In the genomic region with DNA sequence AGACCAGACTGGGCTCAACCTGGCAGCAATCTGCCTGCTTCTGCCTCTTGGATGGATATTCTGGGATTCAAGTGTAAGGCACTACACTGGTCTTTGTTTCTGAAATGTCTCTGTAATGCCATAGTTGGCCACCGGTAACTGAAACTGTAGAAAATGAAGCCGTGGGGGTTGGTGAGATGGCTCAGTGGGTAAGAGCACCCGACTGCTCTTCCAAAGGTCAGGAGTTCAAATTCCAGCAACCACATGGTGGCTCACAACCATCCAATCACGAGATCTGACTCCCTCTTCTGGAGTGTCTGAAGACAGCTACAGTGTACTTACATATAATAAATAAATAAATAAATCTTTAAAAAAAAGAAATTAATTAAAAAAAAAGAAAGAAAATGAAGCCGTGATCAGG, we compare ENCODE assay signal across 22 mouse cellular contexts. TPM values are rescaled to one million over a fixed set of nuclear protein-coding genes. Genes with fewer than 3 reads are reported as not detected.
A peak's percentile ranks its signal among the peaks of the same experiment; 100 is the strongest.
DNase-seq lines count a peak whose midpoint lies in the region; ATAC-seq and TF ChIP-seq lines count a peak whose summit lies in the region.
"Not testable (repeated sequence)": the region's sequence is repeated elsewhere in the genome, so short reads cannot be mapped to it uniquely, and the experiment has no call there.
"Had no signal": no experiment of that assay in that cellular context is flagged by ENCODE, and none has a peak within 500 bp of the region (broad histone marks: within the 10 kb centered on the region; RNA-seq: fewer than 3 reads in every experiment).

No protein-coding gene starts in this region.

- DNase-seq in 416B (ENCODE audit: low read depth) (peak; percentile 15), NIH3T3 (ENCODE audit: low read depth) (peak; percentile 17)
- peak; percentile 37 for DNase-seq in kidney, adult 18-20 months
- DNase-seq in kidney, adult 9 months = peak; percentile 65
- DNase-seq in kidney, postnatal 25 days = peak; percentile 43 to 62
- DNase-seq in liver, adult 2 months (ENCODE audit: extremely low read depth, low read depth, low spot score) = peak; percentile 45

- 55% methylated on average over 4 of the region's 5 CpGs for WGBS in intestine, embryonic 16.5 days
- WGBS in liver, adult 2 months = 17% methylated on average over 5 of the region's 5 CpGs

- not testable (repeated sequence) for H3K9me3 ChIP-seq in intestine, embryonic 16.5 days (ENCODE audit: control insufficient read depth, low read length)

- not testable (repeated sequence) for H3K79me2 ChIP-seq in liver, adult 2 months (ENCODE audit: control insufficient read depth, insufficient read depth, low read length)

- ATAC-seq in intestine, embryonic 16.5 days = peak; percentile 58

- not testable (repeated sequence) for H3K4me2 ChIP-seq in intestine, embryonic 16.5 days (ENCODE audit: low read depth, low read length)

- not testable (repeated sequence) for TF ChIP-seq POLR2A in liver, adult 2 months (IDR thresholded peaks at IDR 0.05; ENCODE audit: extremely low read depth, insufficient read depth, low read length)

- not testable (repeated sequence) for H3K36me3 ChIP-seq in intestine, embryonic 16.5 days (ENCODE audit: control insufficient read depth, insufficient read depth, low read length); liver, adult 2 months (ENCODE audit: control insufficient read depth, insufficient read depth, low read length)

- TF ChIP-seq CTCF in liver, adult 2 months (IDR thresholded peaks at IDR 0.05; ENCODE audit: low read depth, low read length) = not testable (repeated sequence)

- not testable (repeated sequence) for H3K4me1 ChIP-seq in intestine, embryonic 16.5 days (ENCODE audit: control insufficient read depth, insufficient read depth, low read length); liver, adult 2 months (ENCODE audit: control insufficient read depth, insufficient read depth, low read length)

- not testable (repeated sequence) for H3K4me3 ChIP-seq in intestine, embryonic 16.5 days (ENCODE audit: low read length); liver, adult 2 months (ENCODE audit: insufficient read depth, low read depth, low read length)

- H3K27me3 ChIP-seq in intestine, embryonic 16.5 days (replicated peaks; ENCODE audit: control insufficient read depth, insufficient read depth, low read length); liver, adult 2 months (ENCODE audit: control insufficient read depth, insufficient read depth, low read length): not testable (repeated sequence)

- not testable (repeated sequence) for H3K9ac ChIP-seq in intestine, embryonic 16.5 days (ENCODE audit: low read depth, low read length); liver, adult 2 months (ENCODE audit: low read depth, low read length)

- H3K27ac ChIP-seq in intestine, embryonic 16.5 days (ENCODE audit: low read length); liver, adult 2 months (replicated peaks; ENCODE audit: insufficient read depth, low read depth, low read length): not testable (repeated sequence)

RNA-seq across cellular contexts. Expression of a gene that starts 6.3 kb away (rescaled TPM):
- polyA plus RNA-seq in intestine, embryonic 16.5 days (2015; fragmentation: Nextera tagmentation; extraction: Ambion mirVana) = 55.3 and 59.9 TPM in 2 replicates
- total RNA-seq in liver, adult 2 months (2014; rRNA removed) = 1.7 and 2.5 TPM in 2 replicates
- polyA plus RNA-seq in liver, adult 2 months (2012; rRNA removed) = 6.9 and 7.4 TPM in 2 replicates
- total RNA-seq: common myeloid progenitor, adult 5-6 weeks; forebrain, postnatal 0 days; G1E; gastrocnemius, adult 2 months; gastrocnemius, postnatal 14 days; gastrocnemius, postnatal 4 days; heart, adult 8-10 months; heart, postnatal 25 days; hematopoietic stem cell, adult 5-6 weeks had no signal
- polyA plus RNA-seq: cerebellum, adult 2 months; G1E had no signal

RNA-seq across cellular contexts. Expression of a gene that starts 14.2 kb away (rescaled TPM):
- 0.70 and 0.81 TPM in 2 replicates for polyA plus RNA-seq in intestine, embryonic 16.5 days (2015; fragmentation: Nextera tagmentation; extraction: Ambion mirVana)
- total RNA-seq in liver, adult 2 months (2014; rRNA removed) = not detected in 2 replicates
- polyA plus RNA-seq in liver, adult 2 months (2012; rRNA removed) = 0.05 and 0.10 TPM in 2 replicates
- total RNA-seq: common myeloid progenitor, adult 5-6 weeks; hematopoietic stem cell, adult 5-6 weeks had no signal
- polyA plus RNA-seq: G1E had no signal

RNA-seq across cellular contexts. Expression of a gene that starts 32.6 kb away (rescaled TPM):
- 0.66 and 0.73 TPM in 2 replicates for polyA plus RNA-seq in intestine, embryonic 16.5 days (2015; fragmentation: Nextera tagmentation; extraction: Ambion mirVana)
- total RNA-seq in liver, adult 2 months (2014; rRNA removed) = 0.07 and 0.09 TPM in 2 replicates
- polyA plus RNA-seq in liver, adult 2 months (2012; rRNA removed) = 0.06 and 0.16 TPM in 2 replicates
- total RNA-seq: common myeloid progenitor, adult 5-6 weeks; G1E; hematopoietic stem cell, adult 5-6 weeks had no signal
- polyA plus RNA-seq: G1E had no signal

RNA-seq across cellular contexts. Expression of a gene that starts 33.3 kb away (rescaled TPM):
- 214 and 228 TPM in 2 replicates for polyA plus RNA-seq in intestine, embryonic 16.5 days (2015; fragmentation: Nextera tagmentation; extraction: Ambion mirVana)
- 48.1 and 50.6 TPM in 2 replicates for total RNA-seq in liver, adult 2 months (2014; rRNA removed)
- 44.3 and 48.7 TPM in 2 replicates for polyA plus RNA-seq in liver, adult 2 months (2012; rRNA removed)

RNA-seq across cellular contexts. Expression of a gene that starts 40.7 kb away (rescaled TPM):
- polyA plus RNA-seq in intestine, embryonic 16.5 days (2015; fragmentation: Nextera tagmentation; extraction: Ambion mirVana) = 9.2 and 10.3 TPM in 2 replicates
- total RNA-seq in liver, adult 2 months (2014; rRNA removed) = 25.7 and 52.4 TPM in 2 replicates
- 164 and 300 TPM in 2 replicates for polyA plus RNA-seq in liver, adult 2 months (2012; rRNA removed)
- total RNA-seq: common myeloid progenitor, adult 5-6 weeks; forebrain, postnatal 0 days; G1E; gastrocnemius, adult 2 months; gastrocnemius, postnatal 14 days; gastrocnemius, postnatal 4 days; hematopoietic stem cell, adult 5-6 weeks had no signal
- polyA plus RNA-seq: embryonic facial prominence, embryonic 12.5 days; forebrain, embryonic 14.5 days; forebrain, postnatal 0 days; frontal cortex, adult 2 months; hindbrain, embryonic 12.5 days; hindbrain, embryonic 15.5 days had no signal

Comparison
In these comparisons a context has a peak if more than half of its experiments do, and no peak if none do; other contexts are left out.
1. DNase-seq: peak in every context shown above with its lines; median percentile 65 in kidney, adult 9 months; 52 in kidney, postnatal 25 days; 45 in liver, adult 2 months; 37 in kidney, adult 18-20 months; 17 in NIH3T3; 15 in 416B.